Mouse (Mus musculus) forelimb bud, embryonic 11.5 days (tissue): ENCODE results near the gene Shroom1.

Experiments
- DNase-seq: peaks from one replicate; pipeline ENCODE4 v3.0.0-alpha.2; 2012; ENCODE audit warnings: low read depth, low spot score

The Shroom1 gene

DNA sequence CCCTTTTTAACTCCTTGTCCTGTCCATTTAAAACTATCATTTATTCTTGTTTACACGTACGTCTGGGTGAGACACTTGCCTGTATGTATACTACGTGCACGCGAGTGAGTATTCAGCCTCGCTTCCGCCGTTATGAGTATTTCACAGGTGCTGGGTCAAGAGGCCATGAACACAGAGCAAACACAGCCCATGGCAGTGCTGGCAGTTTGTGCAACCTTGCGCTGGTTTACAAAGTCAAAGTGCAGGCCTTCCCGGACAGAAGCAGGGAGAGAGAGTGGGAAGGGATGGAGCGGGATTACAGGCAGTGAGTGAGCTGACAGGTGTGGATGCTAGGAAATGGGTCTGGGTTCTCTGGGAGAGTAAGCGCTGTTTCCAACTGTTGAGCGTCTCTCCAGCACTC, 10.8 kb upstream of the Shroom1 start:
- no peak for DNase-seq

DNA sequence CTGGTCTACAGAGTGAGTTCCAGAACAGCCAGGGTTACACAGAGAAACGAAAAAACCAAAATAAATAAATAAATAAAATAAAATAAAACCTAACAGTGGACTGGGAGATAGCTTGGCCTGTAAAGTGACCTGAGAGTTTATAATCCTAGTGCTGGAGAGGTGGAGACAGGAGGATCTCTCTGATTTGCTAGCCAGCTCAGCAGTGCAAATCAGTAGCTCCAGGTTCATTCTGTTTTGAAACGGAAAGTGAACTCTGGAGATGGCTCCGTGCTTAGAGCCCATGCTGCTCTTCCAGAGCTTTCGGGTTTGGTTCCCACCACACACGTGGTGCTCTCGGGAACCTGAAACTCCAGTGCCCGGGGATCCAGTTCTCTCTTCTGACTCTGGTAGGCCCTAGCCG, 9.0 kb upstream of the Shroom1 start:
- no peak for DNase-seq

DNA sequence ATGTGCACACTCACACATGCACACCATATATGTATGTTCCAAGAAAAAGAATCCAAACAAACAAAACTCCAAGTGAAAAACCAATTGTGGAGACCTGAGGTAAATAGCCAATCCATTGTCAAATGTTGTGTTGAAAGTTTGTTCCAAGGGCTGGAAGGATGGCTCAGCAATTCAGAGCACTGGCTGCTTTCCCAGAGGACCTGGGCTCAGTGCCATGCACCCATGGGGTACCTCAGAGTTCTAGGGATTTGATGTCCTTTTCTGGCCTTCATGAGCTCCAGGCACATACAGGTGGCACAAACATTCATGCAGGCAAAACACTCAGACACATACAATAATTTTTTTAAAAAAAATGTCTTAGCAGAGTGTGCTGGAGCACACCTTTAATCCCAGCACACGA, 8.5 kb upstream of the Shroom1 start:
- no peak for DNase-seq

DNA sequence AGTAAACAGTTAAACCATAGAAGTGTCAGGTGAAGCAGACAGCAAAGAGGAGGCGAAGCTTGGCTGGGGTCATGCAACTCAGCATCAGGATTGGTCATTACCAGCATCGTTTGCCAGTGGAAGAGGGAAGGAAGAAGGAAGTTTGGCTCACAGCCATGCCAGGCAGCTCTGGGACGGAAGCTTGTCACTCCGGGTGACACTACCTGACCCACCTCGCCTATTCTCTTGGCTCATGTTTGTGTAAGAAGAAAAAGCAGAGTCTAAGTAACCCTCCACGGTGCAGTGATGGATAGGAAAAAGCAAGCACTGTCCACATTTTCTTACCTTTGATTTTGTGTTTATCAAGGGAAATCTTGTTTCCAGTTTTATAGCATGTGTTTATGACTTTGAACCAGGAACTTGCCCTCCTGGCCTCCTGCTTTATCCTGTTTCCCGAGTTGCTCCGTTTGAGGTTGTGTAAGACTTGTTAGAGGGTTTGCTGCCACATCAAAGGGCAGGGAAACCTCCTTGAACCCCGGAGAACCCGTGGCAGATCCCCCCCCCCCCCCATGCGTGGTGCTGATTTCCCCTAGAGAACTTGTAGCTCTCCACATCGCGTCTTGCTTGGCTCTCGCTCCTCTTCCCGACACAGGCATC, 6.8 kb upstream of the Shroom1 start:
- DNase-seq = no peak

- no peak for DNase-seq
Measured at GRCm38 (mm10) chr11:53451361-53451760, 5.6 kb upstream of the Shroom1 start.

- no peak for DNase-seq
Measured at GRCm38 (mm10) chr11:53452396-53452795, 4.6 kb upstream of the Shroom1 start.

DNA sequence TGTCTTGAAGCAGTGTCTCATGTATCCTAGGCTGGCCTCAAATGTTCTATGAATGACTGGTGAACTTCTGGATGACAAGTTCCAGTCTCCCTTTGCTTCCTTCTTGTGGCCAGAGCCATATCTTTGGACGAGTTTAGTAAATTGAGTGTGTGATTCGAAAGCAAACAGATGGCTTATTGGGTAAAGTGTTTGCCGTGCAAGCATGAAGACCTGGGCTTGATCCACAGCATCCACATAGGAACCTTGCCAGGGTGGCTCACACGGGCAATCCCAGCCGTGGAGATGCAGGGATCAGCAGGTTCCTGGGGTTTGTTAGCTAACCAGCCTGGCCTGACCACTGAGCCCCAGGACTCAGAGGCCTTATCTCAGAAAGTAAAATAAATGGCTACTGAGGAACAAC, 4.0 kb upstream of the Shroom1 start:
- DNase-seq = no peak

DNA sequence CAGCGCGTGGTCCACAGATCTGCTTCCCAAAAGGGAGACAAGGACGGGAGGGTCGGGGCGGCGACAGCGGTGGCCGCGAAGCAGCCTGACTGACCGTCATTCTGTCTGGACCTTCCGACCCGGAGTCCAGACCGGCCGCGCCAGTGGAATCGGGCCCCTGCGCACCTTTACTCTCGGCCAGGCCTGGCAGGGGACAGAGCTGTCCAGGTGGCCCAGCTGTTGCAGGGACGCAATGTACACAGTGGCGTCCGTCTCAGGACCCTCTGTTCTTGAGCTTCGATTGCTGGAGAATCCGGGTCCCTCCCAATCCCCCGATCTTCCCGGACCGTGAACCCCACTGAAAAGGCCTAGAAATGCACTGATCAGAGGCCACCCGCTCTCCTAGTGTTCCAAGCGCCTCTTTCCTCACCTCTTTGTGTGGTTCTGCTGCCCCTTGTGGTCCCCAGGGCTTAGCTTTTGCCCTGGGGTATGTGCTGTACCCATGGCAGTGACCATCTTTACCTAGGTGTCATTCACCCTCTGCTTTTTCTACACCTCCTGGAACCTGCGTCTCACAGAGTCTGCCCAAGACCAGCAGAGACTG, 458 bp downstream of the Shroom1 start:
- DNase-seq = no peak

DNA sequence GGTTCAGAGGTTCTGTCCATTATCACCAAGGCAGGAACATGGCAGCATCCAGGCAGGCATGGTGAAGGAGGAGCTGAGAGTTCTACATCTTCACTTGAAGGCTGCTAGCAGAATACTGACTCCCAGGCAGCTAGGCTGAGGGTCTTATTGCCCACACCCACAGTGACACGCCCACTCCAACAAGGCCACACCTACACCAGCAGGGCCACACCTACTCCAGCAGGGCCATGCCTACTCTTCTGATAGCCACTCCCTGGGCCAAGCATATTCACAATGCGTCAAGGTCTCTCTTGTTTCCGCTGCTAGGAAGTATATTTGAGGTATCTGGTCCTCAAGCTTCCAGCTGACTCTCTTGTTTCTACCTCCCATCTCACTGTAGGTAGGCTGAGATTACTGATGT, 2.0 kb downstream of the Shroom1 start:
- no peak for DNase-seq

- DNase-seq = no peak
Measured at GRCm38 (mm10) chr11:53460192-53460591, 3.2 kb downstream of the Shroom1 start.

- no peak for DNase-seq
Measured at GRCm38 (mm10) chr11:53461727-53462126, 4.7 kb downstream of the Shroom1 start.

DNA sequence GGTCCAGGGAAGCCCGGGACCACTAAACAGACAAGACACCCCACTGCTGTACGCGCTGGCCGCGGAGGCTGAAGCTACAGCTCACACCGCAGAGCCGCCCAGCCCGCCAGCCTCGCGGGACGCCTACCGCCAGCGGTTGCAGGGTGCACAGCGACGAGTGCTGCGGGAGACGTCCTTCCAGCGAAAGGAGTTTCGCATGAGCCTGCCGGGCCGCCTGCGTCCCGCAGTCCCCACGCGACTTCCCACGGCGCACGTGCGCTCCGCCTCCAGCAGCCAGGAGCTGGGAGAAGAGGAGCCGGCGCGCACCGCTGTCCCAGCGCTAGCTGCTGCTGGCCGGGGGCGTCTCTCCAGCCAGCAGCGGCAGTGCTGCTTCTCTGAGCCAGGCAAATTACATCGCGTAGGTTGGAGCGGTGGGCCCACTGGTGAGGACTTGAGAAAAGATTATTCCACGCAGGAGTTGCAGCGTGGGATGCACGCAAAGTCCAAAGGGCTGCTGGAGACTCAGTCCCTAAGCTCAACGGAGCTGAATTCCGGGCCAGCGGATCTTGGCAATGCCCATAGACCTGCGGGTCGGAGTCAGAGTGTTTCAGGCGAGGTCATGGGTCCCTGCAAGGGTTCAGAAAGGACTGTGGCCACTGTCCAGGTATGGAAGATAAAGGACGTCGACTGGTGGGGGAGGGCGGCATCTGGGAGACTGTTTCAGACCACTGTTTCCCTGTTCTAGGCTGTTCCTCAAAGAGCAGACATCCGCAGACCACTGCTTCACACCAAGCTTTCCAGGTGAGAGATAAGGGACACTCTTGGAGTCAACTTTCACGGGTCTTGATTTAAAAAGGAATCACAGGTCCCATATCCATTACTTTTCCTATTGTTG, 6.8 kb downstream of the Shroom1 start:
- DNase-seq = no peak

- peak; percentile 83 for DNase-seq
Measured at GRCm38 (mm10) chr11:53466231-53466971, 9.4 kb downstream of the Shroom1 start.

- no peak for DNase-seq
Measured at GRCm38 (mm10) chr11:53469294-53469967, 12.4 kb downstream of the Shroom1 start.

DNA sequence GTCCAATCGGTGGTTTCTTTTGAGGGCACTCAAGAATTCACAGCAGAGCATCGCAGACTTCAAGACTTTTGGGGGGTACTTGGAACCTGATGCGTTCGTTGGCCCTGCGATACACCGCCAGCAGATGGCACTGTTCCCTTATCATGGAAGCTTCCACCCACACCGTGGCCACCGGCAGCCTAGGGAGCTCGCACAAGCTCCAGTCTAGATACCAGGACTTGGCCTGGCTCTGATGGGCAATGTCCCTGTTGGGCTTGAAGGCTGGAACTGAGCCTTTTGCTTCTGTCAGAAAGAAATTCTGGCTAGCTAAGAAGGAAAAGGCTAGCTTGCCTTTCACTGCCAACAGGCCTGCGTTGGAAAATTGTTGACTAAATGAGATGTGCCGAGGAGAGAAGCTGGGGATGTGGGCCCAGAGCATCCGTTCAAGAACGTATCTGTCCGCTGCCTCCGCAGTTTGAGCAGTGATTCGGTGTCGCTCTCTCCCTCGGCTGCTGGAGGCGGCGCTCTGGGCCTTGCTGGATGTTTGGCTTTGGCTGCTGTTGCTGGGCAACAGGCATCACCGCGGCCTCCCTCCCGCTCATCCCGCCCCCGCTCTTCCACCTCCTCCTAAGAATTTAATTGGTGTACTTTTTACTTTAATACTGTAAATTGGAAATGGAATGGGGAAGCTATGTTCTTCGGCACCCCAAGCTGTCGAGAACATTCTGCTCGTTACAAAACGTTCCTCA, 13.1 kb downstream of the Shroom1 start, which contains the start of gene Gm9837:
TSS of gene Gm9837 (minus strand) at position 512 of the 728 bp plus-strand sequence.
- peak; percentile 92 for DNase-seq

GRCm38 (mm10) chr11:53472709-53473108, 15.7 kb downstream of the Shroom1 start:
- no peak for DNase-seq

DNA sequence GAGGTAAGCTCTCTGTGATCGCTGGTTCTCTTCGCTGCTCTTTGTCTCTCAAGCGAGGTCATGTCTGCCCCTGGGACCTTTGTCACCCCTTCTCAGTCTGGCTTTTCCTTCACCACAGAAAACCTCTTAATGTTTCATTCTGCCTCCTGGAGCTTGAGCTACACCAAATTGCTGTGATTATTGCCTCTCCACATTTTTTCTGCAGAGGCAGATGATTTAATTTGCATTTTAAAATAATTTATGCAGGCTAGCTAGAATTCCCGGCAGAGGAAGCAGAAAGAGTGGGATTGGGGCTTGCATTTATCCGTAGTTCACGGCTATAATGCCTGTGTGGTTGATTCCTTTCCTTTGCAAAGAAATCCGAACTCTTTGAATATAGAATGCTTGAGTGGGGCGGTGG, 18.6 kb downstream of the Shroom1 start:
- no peak for DNase-seq

DNA sequence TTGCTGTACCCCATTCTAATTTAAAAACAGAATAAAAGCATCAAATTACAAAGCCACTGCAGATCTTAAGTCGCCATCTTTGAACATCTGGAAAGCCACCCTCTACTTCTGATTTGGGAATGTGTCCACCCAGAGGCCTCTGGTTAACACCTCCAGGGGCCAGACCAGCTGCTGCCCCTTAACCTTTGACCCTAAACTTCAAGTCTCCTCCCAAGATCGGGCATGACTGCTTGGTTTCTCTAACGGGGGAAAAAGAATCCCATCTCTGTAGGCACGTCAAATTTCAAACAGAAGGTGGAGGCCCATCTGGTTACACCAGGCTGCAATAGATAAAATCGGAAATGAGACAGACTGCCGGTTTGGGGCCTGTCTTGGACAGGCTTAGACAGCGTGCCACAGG, 20.8 kb downstream of the Shroom1 start:
- no peak for DNase-seq

DNA sequence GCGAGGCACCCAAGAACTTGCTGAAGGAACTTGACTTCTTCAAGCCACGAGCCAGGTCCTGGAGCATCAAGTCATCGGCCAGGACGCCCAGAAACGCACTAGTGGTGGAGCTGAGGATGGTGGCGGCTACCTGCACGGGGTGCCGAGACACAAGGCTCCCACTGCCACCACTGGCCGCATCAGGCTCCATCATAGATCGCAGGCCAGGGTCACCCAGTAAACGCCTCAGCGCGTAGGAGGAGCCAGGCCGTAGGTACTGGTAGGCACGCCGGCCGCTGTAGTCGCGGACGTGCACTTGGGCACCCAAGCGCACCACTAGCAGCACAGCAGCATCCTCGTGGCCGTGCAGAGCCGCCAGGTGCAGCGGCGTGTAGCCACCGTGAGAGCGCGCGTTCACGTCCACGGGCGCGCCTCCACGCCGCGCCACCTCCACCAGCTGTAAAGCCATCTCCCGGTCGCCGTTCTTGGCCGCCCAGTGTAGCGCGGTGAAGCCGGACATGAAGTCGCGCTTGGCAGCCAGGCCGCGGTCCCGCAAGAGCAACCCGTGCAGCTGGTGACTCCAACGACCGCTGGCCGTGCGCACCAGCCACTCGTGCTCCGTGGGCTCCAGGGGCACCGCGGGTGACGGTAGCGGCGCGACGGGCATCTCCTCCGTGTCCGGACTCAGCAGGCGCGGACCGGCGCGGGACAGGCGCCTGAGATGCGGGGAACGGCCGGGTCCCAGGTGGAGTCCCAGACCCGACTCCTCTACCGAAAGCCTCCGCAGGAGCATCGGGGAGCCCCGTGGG, 21.6 kb downstream of the Shroom1 start:
- DNase-seq = no peak
